Mouse (Mus musculus) erythroblast, embryonic 14.5 days (primary cell): ENCODE measurements around the gene Tex9.

ENCODE experiments used
- GATA1 ChIP-seq: IDR thresholded peaks from 2 replicates; pipeline ENCODE4 v1.6.1; 2012; ENCODE audit warnings: low read length, inconsistent platforms, mixed read lengths
- TAL1 ChIP-seq: IDR thresholded peaks from 3 replicates; pipeline ENCODE4 v1.6.1; 2012; ENCODE audit warnings: low read length, inconsistent platforms, mixed read lengths

DNA sequence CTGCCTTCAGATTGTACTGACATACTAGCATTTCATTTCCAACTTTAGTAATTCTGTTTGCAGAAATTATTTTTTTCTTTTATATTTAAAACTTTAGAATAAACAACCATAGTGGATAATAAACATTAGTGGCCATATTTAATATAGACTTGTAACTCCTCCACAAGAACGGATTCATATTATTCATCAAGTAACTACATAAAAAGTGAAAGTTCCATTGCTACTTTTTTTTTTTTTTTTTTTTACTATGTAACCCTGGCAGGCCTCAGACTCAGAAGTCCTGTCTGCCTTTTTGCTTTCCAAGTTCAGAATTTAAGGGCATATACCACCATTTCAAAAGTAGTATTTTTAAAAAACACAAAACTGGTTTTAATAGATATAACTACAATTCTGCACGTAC, 43.0 kb upstream of the Tex9 start:
- TF ChIP-seq GATA1, result no peak
- TF ChIP-seq TAL1, result no peak
